Mouse (Mus musculus) embryonic facial prominence, embryonic 13.5 days (tissue): Measurements from ENCODE around the gene Dlx3. TPM values are rescaled to one million over a fixed set of nuclear protein-coding genes. Genes with fewer than 3 reads are reported as not detected.

Source experiments
- ATAC-seq: fragments of 200-750 bp; cut with Nextera tagmentation; 2 replicates; pipeline ENCODE4 v1.8.0; 2017; ENCODE audit warnings: low read depth; ENCODE audit not compliant: insufficient number of reproducible peaks, insufficient read depth, low FRiP score, low TSS enrichment
- H3K27ac ChIP-seq: fragments of 300-500 bp; sonication (generic); 2 replicates; pipeline ENCODE4 v1.5.1; 2015; ENCODE audit warnings: moderate library complexity, mild to moderate bottlenecking, inconsistent platforms
- H3K27me3 ChIP-seq: fragments of 300-500 bp; sonication (generic); 2 replicates; pipeline ENCODE4 v1.6.1; 2015; ENCODE audit warnings: mild to moderate bottlenecking, inconsistent platforms
- H3K36me3 ChIP-seq: fragments of 300-500 bp; sonication (generic); 2 replicates; pipeline ENCODE4 v1.6.1; 2015; ENCODE audit warnings: mild to moderate bottlenecking, inconsistent platforms
- H3K4me1 ChIP-seq: fragments of 300-500 bp; sonication (generic); 2 replicates; pipeline ENCODE4 v1.6.1; 2015; ENCODE audit warnings: inconsistent platforms
- H3K4me2 ChIP-seq: fragments of 300-500 bp; sonication (generic); 2 replicates; pipeline ENCODE4 v1.6.1; 2015; ENCODE audit warnings: moderate library complexity, mild to moderate bottlenecking, inconsistent platforms
- H3K4me3 ChIP-seq: fragments of 300-500 bp; sonication (generic); 2 replicates; pipeline ENCODE4 v1.5.1; 2015; ENCODE audit warnings: mild to moderate bottlenecking, inconsistent platforms
- H3K9ac ChIP-seq: fragments of 300-500 bp; sonication (generic); 2 replicates; pipeline ENCODE4 v1.6.1; 2015; ENCODE audit warnings: mild to moderate bottlenecking, inconsistent platforms
- H3K9me3 ChIP-seq: fragments of 300-500 bp; sonication (generic); 2 replicates; pipeline ENCODE4 v1.6.1; 2016; ENCODE audit warnings: inconsistent platforms
- WGBS: fragments of 180-500 bp; shearing (Covaris S2); methylation state at CpG from one replicate; pipeline ENCODE4 v1.1.7; 2015; ENCODE audit warnings: mixed read lengths; 5-methylcytosine and 5-hydroxymethylcytosine counted together
- polyA plus RNA-seq: library from polyadenylated mRNA; unstranded; fragments of >200 nt; fragmentation: Nextera tagmentation; extraction: Ambion mirVana; gene quantifications from 2 replicates; pipeline ENCODE4 v1.2.1, GENCODE M21; 2015

Dlx3 gene
- 21.5 and 30.8 TPM in 2 replicates for polyA plus RNA-seq

GRCm38 (mm10) chr11:95119990-95120632 is at the start of gene Dlx3:
Gene Dlx3 (plus strand): TSS chr11:95120119.
- H3K9me3 ChIP-seq = no peaks in the 10 kb centered on the region
- WGBS = under 1% methylated on average over 54 of the region's 55 CpGs
- H3K4me3 ChIP-seq = peak within 1 kb of the TSS; percentile 59
- H3K36me3 ChIP-seq = peaks cover 8% of the 10 kb centered on the region; the same call in 1 of the 2 replicates
- H3K4me1 ChIP-seq = peaks cover 42% of the 10 kb centered on the region
- ATAC-seq = no peak
- peaks cover 79% of the 10 kb centered on the region for H3K27me3 ChIP-seq
- H3K9ac ChIP-seq = peak within 1 kb of the TSS; percentile 72
- peak within 1 kb of the TSS; percentile 60 for H3K27ac ChIP-seq
- peak within 1 kb of the TSS; percentile 75 for H3K4me2 ChIP-seq

GRCm38 (mm10) chr11:95070140-95071107 is 49.5 kb upstream of the Dlx3 start:
- H3K4me2 ChIP-seq = no peak overlapping the region
- H3K27ac ChIP-seq = peak overlapping the region; percentile 24; the same call in 1 of the 2 replicates
- 0 out of 2 replicates have a peak overlapping the region, but pooled peaks have one; percentile 36 for H3K9ac ChIP-seq
- H3K4me1 ChIP-seq = peaks cover 39% of the 10 kb centered on the region
- no peak overlapping the region for H3K4me3 ChIP-seq
- peaks cover 29% of the 10 kb centered on the region for H3K27me3 ChIP-seq
- ATAC-seq = peak; percentile 46; the same call in 1 of the 2 replicates
- no peaks in the 10 kb centered on the region; the same call in 1 of the 2 replicates for H3K36me3 ChIP-seq
- 57% methylated on average over 8 of the region's 8 CpGs for WGBS
- no peaks in the 10 kb centered on the region for H3K9me3 ChIP-seq

GRCm38 (mm10) chr11:95071266-95071665 is 48.7 kb upstream of the Dlx3 start:
- 44% methylated on average over 7 of the region's 7 CpGs for WGBS
- Histone ChIP-seq H3K4me1 (peaks cover 47% of the 10 kb centered on the region), H3K27me3 (peaks cover 37% of the 10 kb centered on the region), H3K9ac (no peak overlapping the region), H3K36me3 (no peaks in the 10 kb centered on the region), H3K27ac (peak overlapping the region; percentile 24; the same call in 1 of the 2 replicates), H3K4me2 (no peak overlapping the region), H3K9me3 (no peaks in the 10 kb centered on the region), H3K4me3 (no peak overlapping the region)
- ATAC-seq = no peak

- no peaks in the 10 kb centered on the region for H3K36me3 ChIP-seq
- H3K4me2 ChIP-seq = no peak overlapping the region
- no peak overlapping the region for H3K27ac ChIP-seq
- no peaks in the 10 kb centered on the region for H3K9me3 ChIP-seq
- no peak overlapping the region for H3K9ac ChIP-seq
- peaks cover 46% of the 10 kb centered on the region for H3K27me3 ChIP-seq
- H3K4me3 ChIP-seq = no peak overlapping the region
- WGBS = 63% methylated on average over 8 of the region's 8 CpGs
- H3K4me1 ChIP-seq = peaks cover 54% of the 10 kb centered on the region
- ATAC-seq = no peak
Measured at GRCm38 (mm10) chr11:95072136-95072535, 47.8 kb upstream of the Dlx3 start.

GRCm38 (mm10) chr11:95072804-95073203 is 47.1 kb upstream of the Dlx3 start:
- H3K4me2 ChIP-seq = no peak overlapping the region
- no peak overlapping the region for H3K9ac ChIP-seq
- peaks cover 59% of the 10 kb centered on the region for H3K4me1 ChIP-seq
- no peak overlapping the region for H3K27ac ChIP-seq
- H3K9me3 ChIP-seq = no peaks in the 10 kb centered on the region
- no peak overlapping the region for H3K4me3 ChIP-seq
- no peak for ATAC-seq
- H3K36me3 ChIP-seq = no peaks in the 10 kb centered on the region
- WGBS = 65% methylated on average over 5 of the region's 5 CpGs
- H3K27me3 ChIP-seq = peaks cover 52% of the 10 kb centered on the region

GRCm38 (mm10) chr11:95073835-95074234 is 46.1 kb upstream of the Dlx3 start:
- no peak overlapping the region for H3K9ac ChIP-seq
- no peak overlapping the region for H3K4me3 ChIP-seq
- no peaks in the 10 kb centered on the region for H3K9me3 ChIP-seq
- whole genome bisulfite sequencing = 65% methylated on average over 4 of the region's 4 CpGs
- no peak for ATAC-seq
- peaks cover 63% of the 10 kb centered on the region for H3K27me3 ChIP-seq
- H3K36me3 ChIP-seq = no peaks in the 10 kb centered on the region
- H3K4me1 ChIP-seq = peaks cover 69% of the 10 kb centered on the region
- no peak overlapping the region for H3K4me2 ChIP-seq
- no peak overlapping the region for H3K27ac ChIP-seq

- peaks cover 72% of the 10 kb centered on the region for H3K4me1 ChIP-seq
- H3K27me3 ChIP-seq = peaks cover 68% of the 10 kb centered on the region
Measured at GRCm38 (mm10) chr11:95074694-95075093, 45.2 kb upstream of the Dlx3 start.

GRCm38 (mm10) chr11:95075197-95076040 is 44.5 kb upstream of the Dlx3 start:
- Histone ChIP-seq H3K9me3 (no peaks in the 10 kb centered on the region), H3K9ac (peak overlapping the region; percentile 78), H3K4me2 (peak overlapping the region; percentile 98), H3K27ac (peak overlapping the region; percentile 56; the same call in 1 of the 2 replicates), H3K4me3 (peak overlapping the region; percentile 64), H3K4me1 (peaks cover 71% of the 10 kb centered on the region), H3K27me3 (peaks cover 68% of the 10 kb centered on the region), H3K36me3 (no peaks in the 10 kb centered on the region)
- ATAC-seq = no peak
- 5% methylated on average over 19 of the region's 19 CpGs for WGBS

More at GRCm38 (mm10) chr11:95074694-95075093, 45.2 kb upstream of the Dlx3 start:
- no peaks in the 10 kb centered on the region for H3K9me3 ChIP-seq
- no peak overlapping the region for H3K27ac ChIP-seq
- no peak overlapping the region for H3K9ac ChIP-seq
- H3K4me2 ChIP-seq = peak overlapping the region; percentile 98
- no peaks in the 10 kb centered on the region for H3K36me3 ChIP-seq
- no peak for ATAC-seq
- H3K4me3 ChIP-seq = peak overlapping the region; percentile 64
- 72% methylated on average over 4 of the region's 4 CpGs for WGBS

- peaks cover 68% of the 10 kb centered on the region for H3K27me3 ChIP-seq
- WGBS = under 1% methylated on average over 42 of the region's 42 CpGs
- ATAC-seq = no peak
- peak overlapping the region; percentile 56; the same call in 1 of the 2 replicates for H3K27ac ChIP-seq
- H3K4me1 ChIP-seq = peaks cover 65% of the 10 kb centered on the region
- H3K9me3 ChIP-seq = no peaks in the 10 kb centered on the region
- no peaks in the 10 kb centered on the region for H3K36me3 ChIP-seq
- peak overlapping the region; percentile 98 for H3K4me2 ChIP-seq
- peak overlapping the region; percentile 78 for H3K9ac ChIP-seq
- H3K4me3 ChIP-seq = peak overlapping the region; percentile 64
Measured at GRCm38 (mm10) chr11:95076041-95076535, 43.8 kb upstream of the Dlx3 start.

- H3K4me1 ChIP-seq = peaks cover 59% of the 10 kb centered on the region
- ATAC-seq = peak; percentile 72
- H3K27ac ChIP-seq = peak within 1 kb of the TSS; percentile 56; the same call in 1 of the 2 replicates
- H3K9ac ChIP-seq = peak within 1 kb of the TSS; percentile 78
- no peaks in the 10 kb centered on the region for H3K36me3 ChIP-seq
- H3K27me3 ChIP-seq = peaks cover 68% of the 10 kb centered on the region
- 0% methylated on average over 44 of the region's 51 CpGs for WGBS
- H3K4me2 ChIP-seq = peak within 1 kb of the TSS; percentile 98
- no peaks in the 10 kb centered on the region for H3K9me3 ChIP-seq
- H3K4me3 ChIP-seq = peak within 1 kb of the TSS; percentile 64
Measured at GRCm38 (mm10) chr11:95076536-95077111, 43.3 kb upstream of the Dlx3 start, which contains the start of gene Itga3. Gene Itga3 (minus strand): TSS chr11:95076801.
